Mouse (Mus musculus): ENCODE measurements around the gene Lrrc31. TPM values are rescaled to one million over a fixed set of nuclear protein-coding genes. Genes with fewer than 3 reads are reported as not detected.
A peak's percentile ranks its signal among the peaks of the same experiment; 100 is the strongest.
"Not testable (repeated sequence)": the region's sequence is repeated elsewhere in the genome, so short reads cannot be mapped to it uniquely, and the experiment has no call there.

Gene Lrrc31
- not detected in 2 replicates for polyA plus RNA-seq (2012; rRNA removed)

DNA sequence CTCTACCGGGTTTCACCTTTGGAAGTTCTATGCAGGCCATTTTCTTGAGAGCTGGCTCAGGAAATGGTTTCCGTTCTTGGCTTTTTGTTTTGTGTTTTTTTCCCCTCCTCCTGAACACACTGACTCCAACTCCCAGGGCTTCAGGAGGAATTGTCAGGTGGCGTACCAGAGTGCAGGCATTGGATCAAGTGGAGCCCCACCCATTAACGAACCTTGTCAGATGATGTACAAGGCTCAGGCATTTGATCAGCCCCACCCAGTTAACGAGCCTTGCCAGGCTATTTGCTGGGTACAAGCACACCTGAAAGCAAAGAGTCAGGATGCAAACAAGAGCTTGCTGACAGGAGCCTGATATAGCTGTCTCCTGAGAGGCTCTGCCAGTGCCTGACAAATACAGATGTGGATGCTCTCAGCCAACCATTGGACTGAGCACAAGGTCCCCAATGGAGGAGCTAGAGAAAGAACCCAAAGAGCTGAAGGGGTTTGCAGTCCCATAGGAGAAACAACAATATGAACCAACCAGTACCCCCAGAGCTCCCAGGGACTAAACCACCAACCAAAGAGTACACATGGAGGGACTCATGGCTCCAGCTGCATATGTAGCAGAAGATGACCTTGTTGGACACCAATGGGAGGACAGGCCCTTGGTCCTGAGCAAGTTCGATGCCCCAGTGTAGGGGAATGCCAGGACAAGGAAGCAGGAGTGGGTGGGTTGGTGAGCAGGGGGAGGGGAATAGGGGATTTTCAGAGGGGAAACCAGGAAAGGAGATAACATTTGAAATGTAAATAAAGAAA, at the start of gene Lrrc31:
Lrrc31 (minus strand) TSS at position 133 of the 795 bp plus-strand sequence.
- not testable (repeated sequence) for H3K27ac ChIP-seq (ENCODE audit: insufficient read depth, low read length); DNase-seq; H3K4me3 ChIP-seq (replicated peaks; ENCODE audit: insufficient read depth, low read depth, low read length); H3K27me3 ChIP-seq (ENCODE audit: control insufficient read depth, insufficient read depth, low read length); H3K4me1 ChIP-seq (ENCODE audit: control insufficient read depth, insufficient read depth, low read length)
- 91% methylated on average over 6 of the region's 6 CpGs for WGBS

DNA sequence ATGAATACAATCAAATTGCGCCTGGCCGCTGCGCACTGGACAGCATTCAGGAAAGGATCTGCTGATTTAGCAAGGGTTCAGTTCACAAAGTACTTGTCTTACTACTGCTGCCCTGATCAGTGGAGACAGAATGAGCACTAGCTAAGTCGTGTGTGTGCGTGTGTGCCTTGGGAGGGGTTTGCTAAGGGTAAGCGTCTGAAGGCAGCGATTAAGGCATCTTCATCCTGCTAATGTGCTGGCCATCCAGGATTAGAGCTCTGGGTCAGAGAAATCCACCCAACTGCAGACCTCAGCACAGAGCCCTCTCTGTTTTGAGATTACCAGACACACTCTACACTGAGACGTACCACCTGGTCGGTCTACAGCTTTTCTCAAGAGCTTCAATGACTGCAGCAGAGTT, 48.7 kb upstream of the Lrrc31 start:
- Histone ChIP-seq H3K4me1 (ENCODE audit: control insufficient read depth, insufficient read depth, low read length) (no peaks in the 10 kb centered on the region), H3K27ac (ENCODE audit: insufficient read depth, low read length) (no peak overlapping the region), H3K4me3 (replicated peaks; ENCODE audit: insufficient read depth, low read depth, low read length) (no peak overlapping the region), H3K27me3 (ENCODE audit: control insufficient read depth, insufficient read depth, low read length) (no peaks in the 10 kb centered on the region)
- 89% methylated on average over 9 of the region's 9 CpGs for WGBS
- TF ChIP-seq CTCF (IDR thresholded peaks at IDR 0.05; ENCODE audit: borderline replicate concordance, insufficient read depth, low read depth, low read length) (no peak), POLR2A (IDR thresholded peaks at IDR 0.05; ENCODE audit: borderline replicate concordance, insufficient read depth, low read length) (no peak)
- no peak for DNase-seq

DNA sequence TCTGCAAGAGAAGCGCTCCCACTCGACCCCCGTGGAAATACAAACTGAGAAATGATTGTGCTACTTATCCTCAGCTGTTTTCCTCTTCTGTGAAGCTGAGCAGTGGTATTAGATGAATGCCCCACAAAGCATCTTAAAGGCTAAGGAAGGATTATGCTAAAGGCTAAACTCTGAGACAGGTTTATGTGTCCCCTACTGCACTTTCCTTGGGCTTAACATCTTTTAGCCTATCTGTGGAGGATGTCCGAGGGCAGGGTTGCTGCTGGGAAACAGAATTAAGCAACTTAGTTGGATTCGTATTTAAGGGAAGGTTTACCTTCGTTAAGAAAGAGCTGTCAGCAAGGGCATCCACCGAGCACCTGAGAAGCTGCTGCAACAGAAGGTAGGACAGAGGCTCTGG, 46.4 kb upstream of the Lrrc31 start, which contains the start of gene Samd7:
Samd7 (plus strand) TSS at position 288 of the 400 bp plus-strand sequence.
- Histone ChIP-seq H3K27ac (ENCODE audit: insufficient read depth, low read length) (no peak within 1 kb of the TSS), H3K4me1 (ENCODE audit: control insufficient read depth, insufficient read depth, low read length) (no peaks in the 10 kb centered on the region), H3K4me3 (replicated peaks; ENCODE audit: insufficient read depth, low read depth, low read length) (no peak within 1 kb of the TSS), H3K27me3 (ENCODE audit: control insufficient read depth, insufficient read depth, low read length) (no peaks in the 10 kb centered on the region)
- WGBS: 83% methylated on average over 7 of the region's 7 CpGs
- no peak for DNase-seq
- TF ChIP-seq CTCF (IDR thresholded peaks at IDR 0.05; ENCODE audit: borderline replicate concordance, insufficient read depth, low read depth, low read length) (no peak), POLR2A (IDR thresholded peaks at IDR 0.05; ENCODE audit: borderline replicate concordance, insufficient read depth, low read length) (no peak)

DNA sequence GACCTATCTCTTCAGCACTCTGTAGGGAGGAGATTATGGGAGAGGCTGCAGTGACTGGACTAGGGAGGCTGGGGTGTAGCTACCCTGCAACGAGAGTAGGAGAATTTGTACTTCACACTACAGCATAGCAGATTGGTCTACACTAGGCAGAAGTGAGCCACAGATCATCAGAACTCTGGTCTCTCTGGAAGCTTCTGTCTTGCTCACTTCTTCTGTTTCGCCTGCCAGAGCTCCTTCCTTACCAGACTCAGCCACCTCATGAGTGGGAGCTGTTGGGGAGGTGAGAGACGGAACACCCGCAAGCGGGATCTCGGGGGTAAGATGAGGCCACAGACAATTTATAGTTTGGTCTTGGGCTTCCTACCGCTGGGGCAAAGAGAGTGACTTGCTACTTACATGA, 43.2 kb upstream of the Lrrc31 start:
- H3K27ac ChIP-seq (ENCODE audit: insufficient read depth, low read length): no peak overlapping the region
- no peaks in the 10 kb centered on the region for H3K4me1 ChIP-seq (ENCODE audit: control insufficient read depth, insufficient read depth, low read length)
- WGBS: 97% methylated on average over 7 of the region's 7 CpGs
- no peak overlapping the region for H3K4me3 ChIP-seq (replicated peaks; ENCODE audit: insufficient read depth, low read depth, low read length)
- DNase-seq: no peak
- no peak for TF ChIP-seq POLR2A (IDR thresholded peaks at IDR 0.05; ENCODE audit: borderline replicate concordance, insufficient read depth, low read length)
- TF ChIP-seq CTCF (IDR thresholded peaks at IDR 0.05; ENCODE audit: borderline replicate concordance, insufficient read depth, low read depth, low read length): no peak
- H3K27me3 ChIP-seq (ENCODE audit: control insufficient read depth, insufficient read depth, low read length): no peaks in the 10 kb centered on the region

DNA sequence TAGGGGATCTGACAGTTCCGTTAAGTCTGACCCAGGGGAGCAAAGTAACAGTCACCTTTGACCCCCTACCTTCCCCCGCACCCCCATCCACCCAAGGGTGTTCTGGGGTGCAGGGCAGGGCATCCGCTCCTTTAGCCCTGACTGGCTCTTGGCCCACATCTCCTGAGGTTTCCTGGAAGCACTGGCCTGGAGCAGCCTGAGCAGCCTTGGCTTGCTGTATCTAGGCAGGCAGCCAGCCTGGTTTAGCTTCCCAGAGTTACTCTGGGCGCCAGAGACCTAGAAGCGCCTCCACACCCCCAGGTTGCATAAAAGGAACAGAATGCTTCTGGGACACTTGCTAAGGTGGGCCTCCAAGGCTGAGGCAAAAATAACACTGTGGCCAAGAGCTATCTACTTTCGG, 41.7 kb upstream of the Lrrc31 start:
- Histone ChIP-seq H3K4me1 (ENCODE audit: control insufficient read depth, insufficient read depth, low read length) (no peaks in the 10 kb centered on the region; the same call in 1 of the 2 replicates), H3K4me3 (replicated peaks; ENCODE audit: insufficient read depth, low read depth, low read length) (no peak overlapping the region), H3K27me3 (ENCODE audit: control insufficient read depth, insufficient read depth, low read length) (no peaks in the 10 kb centered on the region), H3K27ac (ENCODE audit: insufficient read depth, low read length) (no peak overlapping the region)
- DNase-seq: peak; percentile 32 to 58
- 16% methylated on average over 6 of the region's 6 CpGs for WGBS
- TF ChIP-seq POLR2A (IDR thresholded peaks at IDR 0.05; ENCODE audit: borderline replicate concordance, insufficient read depth, low read length) (no peak), CTCF (IDR thresholded peaks at IDR 0.05; ENCODE audit: borderline replicate concordance, insufficient read depth, low read depth, low read length) (no peak)

DNA sequence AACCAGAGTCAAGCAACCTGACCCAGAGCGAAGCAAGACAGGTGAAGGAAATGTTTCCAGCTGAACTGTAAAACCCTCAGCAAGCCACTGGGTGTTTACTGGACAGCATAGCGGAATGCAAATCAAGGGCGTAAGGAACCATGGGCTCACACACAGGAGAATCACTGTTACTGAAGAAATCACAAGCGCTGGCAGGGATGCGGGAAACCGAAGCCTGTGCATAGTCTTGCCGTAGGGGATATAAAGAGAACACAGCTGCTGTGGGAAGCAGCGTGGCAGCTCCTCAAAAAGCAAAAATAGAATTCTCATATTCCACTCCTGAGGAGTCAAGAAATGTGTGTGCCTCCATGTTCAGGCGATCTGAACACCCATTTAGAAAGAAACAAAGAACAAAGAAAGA, 37.2 kb upstream of the Lrrc31 start:
- WGBS: 43% methylated on average over 9 of the region's 9 CpGs
- H3K27ac ChIP-seq (ENCODE audit: insufficient read depth, low read length): no peak overlapping the region
- TF ChIP-seq POLR2A (IDR thresholded peaks at IDR 0.05; ENCODE audit: borderline replicate concordance, insufficient read depth, low read length) (no peak), CTCF (IDR thresholded peaks at IDR 0.05; ENCODE audit: borderline replicate concordance, insufficient read depth, low read depth, low read length) (no peak)

DNA sequence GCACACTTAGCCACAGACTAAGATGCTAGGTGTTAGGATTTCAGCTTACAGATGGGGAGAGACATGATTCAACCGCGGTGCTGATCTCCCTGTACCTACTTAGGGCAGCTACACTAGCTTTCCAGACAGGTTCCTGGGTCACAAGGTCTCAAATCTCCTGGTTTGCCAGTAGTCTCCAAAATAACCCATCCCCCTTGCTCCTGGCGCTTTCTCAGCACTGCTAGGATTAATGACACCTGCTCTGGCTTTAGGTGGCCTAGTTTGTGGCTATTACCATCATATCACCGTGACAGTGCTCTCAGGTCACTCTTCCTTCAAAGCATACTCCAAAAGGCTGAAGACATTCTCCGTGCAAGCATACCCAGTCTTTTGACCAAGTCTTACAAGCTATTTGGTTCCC, 29.4 kb upstream of the Lrrc31 start:
- WGBS: 81% methylated on average over 5 of the region's 5 CpGs
- no peak overlapping the region for H3K27ac ChIP-seq (ENCODE audit: insufficient read depth, low read length)
- DNase-seq: no peak
- H3K4me1 ChIP-seq (ENCODE audit: control insufficient read depth, insufficient read depth, low read length): no peaks in the 10 kb centered on the region
- no peak overlapping the region for H3K4me3 ChIP-seq (replicated peaks; ENCODE audit: insufficient read depth, low read depth, low read length)
- TF ChIP-seq POLR2A (IDR thresholded peaks at IDR 0.05; ENCODE audit: borderline replicate concordance, insufficient read depth, low read length): no peak
- TF ChIP-seq CTCF (IDR thresholded peaks at IDR 0.05; ENCODE audit: borderline replicate concordance, insufficient read depth, low read depth, low read length): no peak
- no peaks in the 10 kb centered on the region for H3K27me3 ChIP-seq (ENCODE audit: control insufficient read depth, insufficient read depth, low read length)

More for the DNA sequence above, 37.2 kb upstream of the Lrrc31 start:
- DNase-seq: no peak
- Histone ChIP-seq H3K27me3 (ENCODE audit: control insufficient read depth, insufficient read depth, low read length) (no peaks in the 10 kb centered on the region), H3K4me1 (ENCODE audit: control insufficient read depth, insufficient read depth, low read length) (no peaks in the 10 kb centered on the region; the same call in 1 of the 2 replicates), H3K4me3 (replicated peaks; ENCODE audit: insufficient read depth, low read depth, low read length) (no peak overlapping the region)

DNA sequence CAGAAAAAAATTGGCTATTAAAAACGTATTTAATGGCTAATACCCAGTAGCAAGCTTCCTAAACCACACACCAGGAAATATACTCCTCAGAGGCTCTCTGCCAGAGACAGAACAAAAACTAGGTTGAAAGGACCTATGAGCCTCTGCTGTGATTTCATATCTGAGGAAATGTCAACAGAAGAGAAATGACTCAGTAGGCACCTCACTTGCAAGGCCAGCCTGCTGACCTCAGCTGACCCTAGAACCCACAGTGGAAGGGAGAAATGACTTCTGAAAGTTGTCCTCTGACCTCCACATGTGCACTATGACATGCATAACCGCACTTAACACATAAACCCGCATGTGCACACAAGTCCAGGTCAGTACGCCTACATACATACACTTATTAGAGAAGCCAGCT, 27.6 kb upstream of the Lrrc31 start:
- Histone ChIP-seq H3K27me3 (ENCODE audit: control insufficient read depth, insufficient read depth, low read length) (no peaks in the 10 kb centered on the region), H3K27ac (ENCODE audit: insufficient read depth, low read length) (no peak overlapping the region), H3K4me1 (ENCODE audit: control insufficient read depth, insufficient read depth, low read length) (no peaks in the 10 kb centered on the region), H3K4me3 (replicated peaks; ENCODE audit: insufficient read depth, low read depth, low read length) (no peak overlapping the region)
- TF ChIP-seq POLR2A (IDR thresholded peaks at IDR 0.05; ENCODE audit: borderline replicate concordance, insufficient read depth, low read length): no peak
- TF ChIP-seq CTCF (IDR thresholded peaks at IDR 0.05; ENCODE audit: borderline replicate concordance, insufficient read depth, low read depth, low read length): no peak
- DNase-seq: no peak
- 84% methylated on average over 4 of the region's 4 CpGs for WGBS

Measured in cerebellum, adult 2 months (tissue).